Mouse (Mus musculus) spleen, postnatal 36 days (tissue): ENCODE measurements around the gene Kras.

Source experiments
- DNase-seq, 2 experiments: peaks; one replicate each; pipeline ENCODE4 v3.0.0; 2022; ENCODE audit warnings: low spot score in 2 of 2, mixed read lengths in 1 of 2

The Kras gene

GRCm38 (mm10) chr6:145249291-145250184, 501 bp downstream of the Kras start:
- DNase-seq, result peak; percentile 68

GRCm38 (mm10) chr6:145247886-145248285, 2.2 kb downstream of the Kras start:
- DNase-seq, result no peak

GRCm38 (mm10) chr6:145246841-145247240, 3.2 kb downstream of the Kras start:
- no peak for DNase-seq

- no peak for DNase-seq
Measured at GRCm38 (mm10) chr6:145242521-145242920, 7.5 kb downstream of the Kras start.

- DNase-seq, result no peak
Measured at GRCm38 (mm10) chr6:145240285-145240684, 9.8 kb downstream of the Kras start.

- DNase-seq, result no peak
Measured at GRCm38 (mm10) chr6:145237148-145237547, 12.9 kb downstream of the Kras start.

- DNase-seq, result no peak
Measured at GRCm38 (mm10) chr6:145235367-145235766, 14.7 kb downstream of the Kras start.

- no peak for DNase-seq
Measured at GRCm38 (mm10) chr6:145234391-145234790, 15.6 kb downstream of the Kras start.

- no peak for DNase-seq
Measured at GRCm38 (mm10) chr6:145226296-145226695, 23.7 kb downstream of the Kras start.

- DNase-seq, result no peak
Measured at GRCm38 (mm10) chr6:145224246-145224645, 25.8 kb downstream of the Kras start.

- DNase-seq, result no peak
Measured at GRCm38 (mm10) chr6:145215826-145216225, 34.2 kb downstream of the Kras start.

- no peak for DNase-seq
Measured at GRCm38 (mm10) chr6:145213916-145214315, 36.1 kb downstream of the Kras start.

- no peak for DNase-seq
Measured at GRCm38 (mm10) chr6:145211376-145212305, 38.4 kb downstream of the Kras start.

GRCm38 (mm10) chr6:145210816-145211338, 39.2 kb downstream of the Kras start, which contains the start of the genes Casc1 and Etfrf1:
Gene Casc1, minus strand, starts transcription at chr6:145211005.
Gene Etfrf1, plus strand, starts transcription at chr6:145211134.
- peak; percentile 99 to 100 for DNase-seq

- DNase-seq, result no peak
Measured at GRCm38 (mm10) chr6:145210056-145210680, 39.9 kb downstream of the Kras start.

GRCm38 (mm10) chr6:145205142-145205541, 44.9 kb downstream of the Kras start:
- DNase-seq, result no peak

GRCm38 (mm10) chr6:145204440-145204839, 45.6 kb downstream of the Kras start:
- DNase-seq, result no peak

- no peak for DNase-seq
Measured at GRCm38 (mm10) chr6:145202432-145203125, 47.5 kb downstream of the Kras start.

- no peak for DNase-seq
Measured at GRCm38 (mm10) chr6:145197949-145198686, 51.9 kb downstream of the Kras start.

- DNase-seq, result peak in 1 of 2 experiments; percentile 24
Measured at GRCm38 (mm10) chr6:145193446-145193845, 56.6 kb downstream of the Kras start.
